Mouse (Mus musculus) kidney, embryonic 16.5 days (tissue): ENCODE measurements around the gene Gm3099. TPM values are rescaled to one million over a fixed set of nuclear protein-coding genes. Genes with fewer than 3 reads are reported as not detected.
"Not testable (repeated sequence)": the region's sequence is repeated elsewhere in the genome, so short reads cannot be mapped to it uniquely, and the experiment has no call there.

ENCODE experiments used
- ATAC-seq: fragments of 200-750 bp; cut with Nextera tagmentation; 2 replicates; pipeline ENCODE4 v1.8.0; 2017; ENCODE audit warnings: moderate TSS enrichment; ENCODE audit not compliant: low FRiP score, low TSS enrichment
- H3K27ac ChIP-seq: fragments of 300-500 bp; sonication (generic); 2 replicates; pipeline ENCODE4 v1.5.1; 2014; ENCODE audit warnings: low read length
- H3K27me3 ChIP-seq: fragments of 300-500 bp; sonication (generic); 2 replicates; pipeline ENCODE4 v1.6.1; 2014; ENCODE audit warnings: low read length, control low read depth, mixed read lengths; ENCODE audit not compliant: insufficient read depth
- H3K36me3 ChIP-seq: fragments of 300-500 bp; sonication (generic); 2 replicates; pipeline ENCODE4 v1.6.1; 2014; ENCODE audit warnings: low read length, control low read depth, mixed read lengths; ENCODE audit not compliant: insufficient read depth
- H3K4me1 ChIP-seq: fragments of 300-500 bp; sonication (generic); 2 replicates; pipeline ENCODE4 v1.6.1; 2014; ENCODE audit warnings: low read length, control low read depth, mixed read lengths; ENCODE audit not compliant: insufficient read depth
- H3K4me2 ChIP-seq: fragments of 300-500 bp; sonication (generic); replicated peaks from 2 replicates; pipeline ENCODE4 v1.6.1; 2014; ENCODE audit warnings: low read depth, low read length
- H3K4me3 ChIP-seq: fragments of 300-500 bp; sonication (generic); 2 replicates; pipeline ENCODE4 v1.5.1; 2014; ENCODE audit warnings: mild to moderate bottlenecking, low read length
- H3K9ac ChIP-seq: fragments of 300-500 bp; sonication (generic); replicated peaks from 2 replicates; pipeline ENCODE4 v1.6.1; 2014; ENCODE audit warnings: low read length
- H3K9me3 ChIP-seq: fragments of 300-500 bp; sonication (generic); 2 replicates; pipeline ENCODE4 v1.6.1; 2016; ENCODE audit warnings: low read length, control low read depth
- WGBS: fragments of 180-500 bp; shearing (Covaris S2); extraction: QIAGEN DNeasy Blood & Tissue Kit; methylation state at CpG from one replicate; pipeline ENCODE4 v1.1.7; 2014; 5-methylcytosine and 5-hydroxymethylcytosine counted together
- polyA plus RNA-seq: library from polyadenylated mRNA; unstranded; fragments of >200 nt; fragmentation: Nextera tagmentation; extraction: Ambion mirVana; gene quantifications from 2 replicates; pipeline ENCODE4 v1.2.1, GENCODE M21; 2015

The Gm3099 gene
- not detected in 2 replicates for polyA plus RNA-seq

GRCm38 (mm10) chr14:3998094-3998493 lies at the start of gene Gm3099:
Gene Gm3099 (plus strand): TSS chr14:3998394.
- not testable (repeated sequence) for H3K36me3 ChIP-seq, H3K27me3 ChIP-seq, H3K9me3 ChIP-seq, H3K27ac ChIP-seq, H3K9ac ChIP-seq, H3K4me2 ChIP-seq, H3K4me1 ChIP-seq, H3K4me3 ChIP-seq, ATAC-seq
- WGBS: 100% methylated on average over 1 of the region's 3 CpGs

GRCm38 (mm10) chr14:3963247-3963646 lies 34.9 kb upstream of the Gm3099 start, which contains the start of gene Gm3095:
Gene Gm3095 (plus strand): TSS chr14:3963547.
- not testable (repeated sequence) for H3K27ac ChIP-seq, H3K4me1 ChIP-seq, ATAC-seq, H3K9me3 ChIP-seq, H3K4me2 ChIP-seq, H3K4me3 ChIP-seq, H3K36me3 ChIP-seq, H3K9ac ChIP-seq, H3K27me3 ChIP-seq
- WGBS: no CpG with 5 or more reads among the region's 2 CpGs

- H3K9ac ChIP-seq, H3K27ac ChIP-seq, H3K4me2 ChIP-seq, H3K4me3 ChIP-seq, H3K4me1 ChIP-seq, H3K9me3 ChIP-seq, H3K27me3 ChIP-seq, ATAC-seq, H3K36me3 ChIP-seq: not testable (repeated sequence)
- 100% methylated on average over 1 of the region's 3 CpGs for WGBS
Observed at GRCm38 (mm10) chr14:4023641-4024040, 25.4 kb downstream of the Gm3099 start, which contains the start of gene Gm5796. Gene Gm5796 (plus strand): TSS chr14:4023941.

Other genes starting within 250 kb of the Gm3099 start
- 0.07 TPM in 1 of 2 replicates, not detected in the other for gene Gm3002, start 188.3 kb upstream of the Gm3099 start, polyA plus RNA-seq
- not detected in 2 replicates for gene Gm3033, start 152.1 kb upstream of the Gm3099 start, polyA plus RNA-seq
- 0.24 TPM in 1 of 2 replicates, not detected in the other for gene Gm2916, start 114.2 kb upstream of the Gm3099 start, polyA plus RNA-seq
- gene Gm3029, start 66.6 kb upstream of the Gm3099 start, polyA plus RNA-seq: not detected in 2 replicates
- 0.21 TPM in 1 of 2 replicates, not detected in the other for gene Gm3095, start 34.8 kb upstream of the Gm3099 start, polyA plus RNA-seq
- gene Gm5796, start 25.5 kb downstream of the Gm3099 start, polyA plus RNA-seq: not detected in 2 replicates
- not detected in 2 replicates for gene Gm3115, start 85.7 kb downstream of the Gm3099 start, polyA plus RNA-seq
- gene Gm8108, start 112.1 kb downstream of the Gm3099 start, polyA plus RNA-seq: 0.21 TPM in 1 of 2 replicates, not detected in the other
- gene Gm3127, start 166.6 kb downstream of the Gm3099 start, polyA plus RNA-seq: not detected in 2 replicates
- 0.29 and 0.37 TPM in 2 replicates for gene Gm2974, start 184.2 kb downstream of the Gm3099 start, polyA plus RNA-seq